Mouse (Mus musculus): ENCODE results near the gene Fbxw4.
A peak's percentile ranks its signal among the peaks of the same experiment; 100 is the strongest.
"Not testable (repeated sequence)": the region's sequence is repeated elsewhere in the genome, so short reads cannot be mapped to it uniquely, and the experiment has no call there.

Fbxw4 gene

GRCm38 (mm10) chr19:45580235-45580634 lies 79.9 kb downstream of the Fbxw4 start:
- DNase-seq (ENCODE audit: extremely low spot score) = no peak

GRCm38 (mm10) chr19:45579416-45579815 lies 80.7 kb downstream of the Fbxw4 start:
- no peak for DNase-seq (ENCODE audit: extremely low spot score)

- no peak for DNase-seq (ENCODE audit: extremely low spot score)
These were observed 81.1 kb downstream of the Fbxw4 start for GRCm38 (mm10) chr19:45578976-45579375.

DNA sequence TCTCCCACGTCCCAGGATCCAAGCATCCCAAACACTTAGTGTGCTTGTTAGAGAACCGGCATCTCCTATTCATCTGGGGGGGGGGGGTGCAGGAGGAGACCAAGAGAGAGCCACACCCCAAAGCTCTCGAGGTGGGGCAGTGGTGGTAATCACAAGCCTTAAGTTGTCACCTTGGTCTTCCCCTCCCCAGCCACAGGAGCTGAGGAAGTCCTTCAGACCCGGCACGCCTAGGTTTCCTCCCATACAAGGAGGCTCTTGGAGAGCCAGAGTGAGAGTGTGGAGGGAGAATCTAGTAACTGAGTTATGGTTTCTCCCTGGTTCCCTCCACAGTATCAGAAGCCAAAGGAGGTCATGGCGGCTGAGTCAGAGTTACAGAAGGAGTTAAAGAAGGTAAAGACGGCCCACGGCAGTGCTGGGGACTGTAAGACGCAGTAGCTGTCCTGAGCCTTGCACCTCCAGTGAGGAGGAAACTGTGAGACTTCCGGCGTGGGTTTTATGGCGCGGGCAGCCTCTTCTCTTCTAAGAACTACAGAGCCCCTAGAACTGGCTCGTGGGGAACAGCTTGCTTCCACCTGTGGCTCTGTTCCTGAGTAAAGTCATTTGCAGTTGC lies 82.9 kb downstream of the Fbxw4 start:
- no peak for DNase-seq (ENCODE audit: extremely low spot score)

GRCm38 (mm10) chr19:45575632-45576001 lies 84.5 kb downstream of the Fbxw4 start:
- peak; percentile 70 for DNase-seq (ENCODE audit: extremely low spot score)

GRCm38 (mm10) chr19:45574941-45575631 lies 85.0 kb downstream of the Fbxw4 start:
- DNase-seq (ENCODE audit: extremely low spot score) = peak; percentile 28

DNA sequence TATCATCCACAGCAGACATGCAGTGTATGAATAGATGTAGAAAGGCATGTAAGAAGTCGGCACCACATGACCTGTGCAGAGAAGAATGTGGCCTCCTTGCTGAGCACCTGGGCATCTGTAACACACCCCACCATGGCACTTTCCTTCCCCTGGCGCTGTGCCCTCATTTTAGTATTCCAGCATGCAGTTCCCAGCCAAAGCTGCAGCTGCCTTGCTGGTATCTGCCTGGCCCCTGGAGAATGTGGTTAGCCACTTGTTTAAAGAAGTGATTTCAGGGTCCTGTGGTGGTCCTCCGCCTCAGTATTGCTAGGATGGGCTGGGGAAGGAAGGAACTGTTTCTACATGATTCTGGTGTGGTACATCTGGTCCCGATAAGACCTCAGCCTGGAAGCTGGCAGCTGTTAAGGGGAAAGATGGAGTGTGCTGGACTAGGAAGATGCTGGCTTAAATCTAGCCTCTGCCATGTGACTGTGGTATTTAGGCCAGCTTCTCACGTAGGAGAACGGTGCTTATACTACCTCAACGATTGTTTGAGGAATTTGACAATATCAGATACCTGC lies 85.7 kb downstream of the Fbxw4 start:
- DNase-seq (ENCODE audit: extremely low spot score) = no peak

DNA sequence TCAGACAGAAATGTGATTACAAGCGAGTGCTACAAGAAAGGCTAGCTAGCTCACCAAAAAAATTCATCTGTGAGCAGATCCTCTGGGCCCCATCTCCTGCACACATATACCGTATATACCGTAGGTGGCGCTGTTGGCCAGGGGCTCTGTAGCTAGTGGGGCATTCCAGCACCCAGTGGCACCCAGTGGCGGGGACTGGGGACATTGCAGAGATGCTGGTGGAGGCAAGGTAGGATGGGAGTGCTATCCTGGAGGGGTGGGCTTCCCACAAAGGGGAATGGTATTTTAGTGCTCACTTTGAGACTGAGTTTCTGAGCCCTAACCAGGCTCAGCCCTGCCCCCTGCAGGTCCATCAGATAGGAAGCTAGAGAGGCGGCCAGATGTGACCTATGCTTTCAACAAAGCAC lies 86.2 kb downstream of the Fbxw4 start:
- DNase-seq (ENCODE audit: extremely low spot score) = peak; percentile 75

DNA sequence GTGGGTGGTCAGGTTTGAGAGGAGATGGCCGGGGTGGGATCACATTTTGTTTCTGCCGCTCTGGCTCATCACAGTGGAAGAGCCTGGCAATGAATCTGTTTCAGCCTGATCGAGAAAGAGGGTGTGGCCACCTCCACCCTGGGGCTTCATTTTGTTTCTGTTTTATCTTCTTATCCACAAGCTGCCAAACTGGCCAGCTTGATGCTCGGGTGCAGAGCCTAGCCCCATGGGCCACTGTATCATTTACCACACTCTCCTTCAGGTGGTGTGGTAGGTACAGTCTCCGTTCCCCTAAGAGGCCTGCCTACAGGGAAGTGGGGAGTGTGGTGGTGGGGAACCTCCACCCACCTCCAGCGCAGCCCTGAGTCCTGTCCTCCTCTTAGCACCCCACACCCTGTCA lies 87.1 kb downstream of the Fbxw4 start:
- no peak for DNase-seq (ENCODE audit: extremely low spot score)

- no peak for DNase-seq (ENCODE audit: extremely low spot score)
These were observed 92.7 kb downstream of the Fbxw4 start for GRCm38 (mm10) chr19:45567367-45567766.

DNA sequence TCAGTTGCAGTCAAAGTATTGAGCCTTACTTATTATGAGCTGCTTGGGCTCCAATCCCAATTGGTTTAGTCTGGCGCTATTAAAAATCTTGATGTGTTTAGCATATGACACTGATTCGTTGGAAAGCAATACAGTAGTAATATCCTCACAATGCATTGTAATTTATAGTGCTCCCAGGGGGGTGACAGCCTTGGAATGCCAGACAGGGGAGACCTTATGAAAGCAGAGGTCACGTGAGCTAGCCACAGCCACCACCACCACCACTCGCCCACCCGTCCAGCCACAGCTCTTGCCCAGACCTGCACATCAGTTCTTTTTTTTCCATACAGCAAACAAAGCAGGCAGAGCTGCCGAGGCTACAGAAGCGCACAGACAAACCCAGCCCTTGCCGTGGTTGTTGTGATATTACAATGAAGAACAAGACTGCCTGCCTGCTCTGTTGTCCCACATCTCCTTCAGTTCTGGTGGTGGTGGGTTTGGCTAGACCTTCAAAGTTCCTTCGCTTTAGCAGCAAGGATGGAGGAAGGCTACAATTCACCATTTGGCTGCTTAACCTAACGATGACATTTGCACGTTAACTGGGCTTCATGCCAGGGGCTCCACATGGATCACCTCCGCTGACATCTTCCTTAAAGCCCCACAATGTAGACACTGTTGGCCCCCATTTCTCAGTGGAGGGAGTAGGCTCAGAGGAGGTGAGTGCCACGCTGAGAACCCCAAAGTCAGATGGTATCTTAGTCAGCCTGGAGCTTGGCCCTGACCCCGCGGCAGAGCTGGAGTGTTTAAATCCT lies 94.0 kb downstream of the Fbxw4 start:
- no peak for DNase-seq (ENCODE audit: extremely low spot score)

DNA sequence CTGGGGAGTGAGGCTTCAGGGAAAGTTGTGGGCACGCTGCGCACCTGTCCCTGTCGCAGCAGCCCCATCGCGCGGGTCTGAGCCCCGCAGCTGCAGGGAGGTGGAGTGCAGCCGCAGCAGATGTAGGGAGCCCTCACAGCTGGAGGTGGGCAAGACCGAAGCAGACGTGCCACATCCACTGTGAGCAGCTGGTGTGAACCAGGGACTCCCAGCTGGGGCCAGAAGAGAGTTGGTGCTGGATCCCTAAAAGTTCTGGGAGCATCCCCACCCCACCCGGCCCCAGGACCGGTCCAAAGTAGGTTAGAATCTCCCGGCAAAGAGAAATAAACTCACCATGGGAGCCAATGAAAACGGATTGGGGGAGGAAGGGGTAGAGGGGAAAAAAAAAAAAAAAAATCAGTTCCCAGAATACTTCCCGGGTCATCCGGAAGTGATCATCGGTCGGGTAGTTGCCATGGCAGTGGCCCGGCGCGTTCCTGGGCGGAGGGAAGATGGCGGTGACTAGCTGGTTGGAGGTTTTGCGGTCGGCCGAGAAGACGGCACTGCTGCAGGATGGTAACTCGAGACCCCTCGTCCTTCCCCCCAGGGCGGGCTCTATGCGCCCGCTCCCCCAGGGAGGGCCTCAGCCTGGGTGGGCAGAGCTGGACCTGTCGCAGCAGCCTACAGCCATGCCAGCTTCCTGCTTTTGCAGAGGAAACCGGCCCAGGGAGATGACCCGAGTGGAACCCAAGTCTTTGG lies 99.8 kb downstream of the Fbxw4 start, which contains the start of the genes Poll and Gm17018:
Gene Poll (minus strand): TSS at position 379 of the 738 bp plus-strand sequence.
Gene Gm17018 (plus strand): TSS at position 463 of the 738 bp plus-strand sequence.
- peak; percentile 87 for DNase-seq (ENCODE audit: extremely low spot score)

- DNase-seq (ENCODE audit: extremely low spot score) = no peak
These were observed 106.0 kb downstream of the Fbxw4 start for GRCm38 (mm10) chr19:45554136-45554535.

- no peak for DNase-seq (ENCODE audit: extremely low spot score)
These were observed 107.9 kb downstream of the Fbxw4 start for GRCm38 (mm10) chr19:45552187-45552586.

DNA sequence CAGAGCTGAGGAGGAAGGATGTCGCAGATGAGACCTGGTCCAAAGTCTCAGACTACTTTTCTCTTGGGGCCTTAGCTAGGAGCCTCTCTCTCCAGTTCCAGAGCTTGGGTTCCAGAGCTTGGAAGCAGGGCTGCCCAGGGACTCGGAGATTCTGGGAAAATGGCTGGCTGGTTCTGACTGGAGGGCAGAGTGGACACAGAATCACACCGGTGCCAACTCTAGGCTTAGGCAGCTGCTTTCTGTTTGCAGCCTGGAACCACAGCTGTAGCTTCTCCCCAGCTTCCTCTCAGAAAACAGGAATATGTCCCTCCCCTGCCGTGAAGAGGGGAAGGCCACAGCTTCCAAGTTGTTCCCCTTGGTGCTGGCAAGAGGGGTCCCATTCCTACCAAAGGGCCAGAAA lies 110.2 kb downstream of the Fbxw4 start:
- no peak for DNase-seq (ENCODE audit: extremely low spot score)

DNA sequence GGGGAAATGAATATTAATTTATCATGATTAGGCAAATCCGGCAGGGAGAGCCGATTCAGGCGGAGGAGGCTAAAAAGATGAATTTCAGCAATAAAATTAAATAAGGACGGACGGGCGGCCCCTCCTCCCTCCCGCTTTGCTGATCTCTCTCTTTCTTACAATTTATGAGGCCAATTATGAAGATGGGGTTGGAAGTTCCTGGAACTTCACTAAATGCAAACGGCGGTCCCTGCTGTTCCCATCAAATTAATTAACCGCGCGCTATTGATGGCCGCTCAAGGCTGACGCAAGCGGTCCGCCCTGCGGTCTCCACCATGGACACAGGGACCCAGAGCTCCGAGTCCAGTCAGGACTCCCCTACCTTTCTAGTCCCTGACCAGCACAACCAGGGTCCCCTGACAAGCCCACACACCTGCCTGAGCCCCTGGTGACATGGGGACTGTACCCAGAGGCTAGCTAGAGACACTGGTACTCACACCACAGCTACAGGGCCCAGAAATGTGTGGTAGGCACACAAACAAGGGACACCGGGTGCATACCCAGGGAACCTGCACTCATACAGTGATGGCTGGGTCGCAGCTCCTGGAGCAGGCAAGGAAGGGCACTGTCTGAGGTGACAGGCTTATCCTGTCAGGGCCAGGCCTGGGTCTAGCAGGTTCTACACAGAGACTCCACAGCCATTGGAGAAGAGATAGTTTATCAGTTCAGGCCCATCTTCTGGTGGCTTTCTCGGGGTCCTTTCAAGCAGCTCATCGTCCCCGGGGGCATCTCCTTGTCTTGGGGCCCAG lies 110.8 kb downstream of the Fbxw4 start:
- DNase-seq (ENCODE audit: extremely low spot score) = no peak

DNA sequence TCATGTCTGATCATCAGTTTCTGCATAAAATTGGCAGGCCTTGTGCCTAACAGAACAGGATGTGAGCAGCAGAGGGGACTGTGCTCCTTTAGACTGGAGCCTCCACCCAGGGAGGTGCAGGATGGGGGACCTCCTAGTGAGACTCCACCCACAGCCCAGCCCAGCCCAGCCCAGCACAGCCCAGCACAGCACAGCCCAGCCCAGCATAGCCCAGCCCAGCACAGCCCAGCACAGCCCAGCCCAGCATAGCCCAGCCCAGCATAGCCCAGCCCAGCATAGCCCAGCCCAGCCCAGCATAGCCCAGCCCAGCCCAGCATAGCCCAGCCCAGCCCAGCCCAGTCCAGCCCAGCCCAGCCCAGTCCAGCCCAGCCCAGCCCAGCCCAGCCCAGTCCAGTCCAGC lies 111.9 kb downstream of the Fbxw4 start:
- DNase-seq (ENCODE audit: extremely low spot score) = not testable (repeated sequence)

DNA sequence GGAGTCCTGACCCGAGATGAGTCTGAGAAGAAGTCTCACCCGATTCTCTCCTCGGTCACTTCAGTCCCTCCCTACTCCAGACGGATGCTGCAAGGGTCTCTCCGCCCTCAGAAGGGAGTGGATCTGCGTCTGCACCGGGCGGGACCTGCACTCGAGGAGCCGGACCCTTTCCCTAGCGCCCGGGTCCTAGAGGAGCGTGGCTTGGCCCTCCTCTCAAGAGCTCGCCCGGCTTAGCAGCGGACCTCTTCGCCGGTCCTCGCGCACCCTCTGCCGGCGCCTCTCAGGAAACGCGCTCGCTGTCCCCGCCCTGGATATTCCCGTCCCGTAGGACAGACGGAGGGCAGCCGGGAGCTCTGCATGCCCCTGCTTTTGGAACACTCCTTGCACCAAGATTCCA lies 115.2 kb downstream of the Fbxw4 start:
- peak; percentile 82 for DNase-seq (ENCODE audit: extremely low spot score)

GRCm38 (mm10) chr19:45544152-45544924 lies 115.8 kb downstream of the Fbxw4 start:
- no peak for DNase-seq (ENCODE audit: extremely low spot score)

GRCm38 (mm10) chr19:45542061-45542460 lies 118.1 kb downstream of the Fbxw4 start:
- no peak for DNase-seq (ENCODE audit: extremely low spot score)

All from embryo, embryonic 9.5 days (tissue).